Mouse (Mus musculus): ENCODE measurements around the gene Tex13a.

Gene Tex13a

GRCm38 (mm10) chrX:138209480-138209879 lies at the start of gene Tex13a:
TSS of gene Tex13a (minus strand) at chrX:138209580.
- no peak for DNase-seq (ENCODE audit: low read depth, low spot score)

GRCm38 (mm10) chrX:138234626-138235025 lies 25.2 kb upstream of the Tex13a start:
- no peak for DNase-seq (ENCODE audit: low read depth, low spot score)

GRCm38 (mm10) chrX:138170146-138170545 lies 39.2 kb downstream of the Tex13a start:
- no peak for DNase-seq (ENCODE audit: low read depth, low spot score)
